Mouse (Mus musculus) thymus, adult 2 months (tissue): Measurements from ENCODE around the gene Ephx3.

Source experiments
- CTCF ChIP-seq: fragments of 200-500 bp; IDR thresholded peaks from 2 replicates; pipeline ENCODE4 v1.5.1; 2012; ENCODE audit warnings: mild to moderate bottlenecking, control low read depth, low read length, moderate library complexity, borderline replicate concordance; ENCODE audit not compliant: control insufficient read depth, poor library complexity, insufficient read depth; ENCODE audit errors: extremely low read depth
- POLR2A ChIP-seq: fragments of 200-500 bp; IDR thresholded peaks from 2 replicates; pipeline ENCODE4 v1.6.1; 2012; ENCODE audit warnings: mild to moderate bottlenecking, low read length, control low read depth, moderate library complexity; ENCODE audit not compliant: control insufficient read depth, poor library complexity, insufficient read depth; ENCODE audit errors: extremely low read depth

DNA sequence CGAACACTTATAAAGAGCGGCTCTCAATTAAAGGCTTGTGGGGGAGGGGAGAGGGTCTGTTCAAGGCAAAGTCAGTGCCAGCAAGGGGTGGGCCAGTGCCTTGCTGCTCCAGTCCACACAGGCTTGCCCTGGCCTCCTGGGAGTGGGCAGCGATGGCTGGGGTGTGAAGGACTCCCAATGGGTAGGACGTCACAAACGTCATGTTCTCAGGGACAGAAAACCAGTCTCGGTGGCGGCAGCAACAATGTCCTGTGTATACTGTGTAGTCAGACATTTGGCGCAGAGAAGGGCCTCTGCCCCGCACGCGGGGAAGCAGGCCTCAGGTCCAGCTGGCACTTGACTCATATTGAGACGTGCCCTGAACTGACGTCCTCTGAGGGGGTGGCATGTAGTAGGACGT lies 7.8 kb upstream of the Ephx3 start:
- TF ChIP-seq CTCF (no peak), POLR2A (no peak)
